Mouse (Mus musculus) regulatory T cell (primary cell): ENCODE measurements at regions not wholly inside any gene's neighbourhood (a gene's known extent, or its start where the extent isn't known, plus 50 kb on each side); places are given as distances from the start of the nearest gene placed in this dataset.

Experiments used
- in situ Hi-C: fragments of 300-600 bp; cut with MboI, MseI; formaldehyde crosslinking; loops from one replicate; pipeline ENCODE4 v1.15.1; 2025; ENCODE audit warnings: high pct_unique_total_duplicates

DNA sequence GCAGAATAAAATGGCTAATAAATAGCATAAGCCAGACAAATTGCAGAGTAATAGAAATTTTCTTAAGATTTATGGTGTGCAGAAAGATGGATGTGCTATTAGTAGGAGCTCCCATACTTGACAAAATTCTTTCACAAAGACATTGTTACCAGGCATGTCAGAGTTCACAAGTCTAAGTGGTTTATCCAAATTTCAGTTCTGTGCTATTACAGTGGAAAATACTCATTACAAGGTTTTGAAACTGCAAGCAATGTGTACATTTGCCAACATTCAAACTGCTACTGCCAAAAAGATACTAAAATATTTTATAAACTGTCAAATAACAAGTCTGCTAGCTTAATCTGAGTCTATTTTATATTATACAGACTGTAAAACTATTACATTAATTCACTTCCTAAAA is 1550.2 kb upstream of the Acvr2a start:
- in situ Hi-C loops, result no loop called here

DNA sequence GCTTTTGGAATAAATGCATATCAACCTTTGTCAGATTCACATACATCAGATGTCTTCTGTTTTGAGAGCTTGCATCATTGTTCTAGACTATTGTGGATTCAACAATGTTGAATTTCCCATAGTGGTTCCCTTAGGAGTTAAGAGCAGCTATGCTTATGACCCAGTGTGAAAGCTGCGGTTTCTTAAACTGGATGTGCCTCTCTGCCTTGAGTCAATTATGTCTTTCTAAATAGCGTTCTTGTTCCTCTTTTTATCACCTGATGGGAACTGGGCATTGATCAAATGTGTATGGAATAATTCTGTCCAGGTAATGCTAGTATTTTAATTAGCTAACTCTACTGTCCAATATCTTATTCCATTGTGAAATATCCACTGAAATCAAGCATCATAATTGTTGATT is 1548.0 kb upstream of the Acvr2a start:
- in situ Hi-C loops, result no loop called here

DNA sequence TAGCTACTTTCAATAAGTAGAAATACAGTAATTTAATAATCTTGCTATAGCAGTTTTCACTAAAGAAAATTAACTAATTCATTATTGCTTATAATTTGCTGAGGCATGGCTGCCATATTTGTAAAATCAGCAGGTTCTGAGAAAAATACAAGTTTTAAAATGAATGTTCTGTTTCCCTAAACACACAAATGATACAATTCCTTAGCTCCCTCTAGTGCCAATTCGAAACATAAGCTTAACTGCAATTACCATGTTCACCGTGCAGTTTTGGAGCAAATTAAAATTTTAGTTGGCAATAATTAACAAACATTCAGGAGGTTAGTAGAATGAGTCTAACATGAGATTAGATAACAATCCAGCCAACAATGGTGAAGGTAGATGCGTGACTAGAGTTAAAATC is 1518.4 kb upstream of the Acvr2a start:
- in situ Hi-C loops, result loop anchor here (25.0 kb wide), 1 partner anchor 667 kb away; no protein-coding TSS in a partner anchor

DNA sequence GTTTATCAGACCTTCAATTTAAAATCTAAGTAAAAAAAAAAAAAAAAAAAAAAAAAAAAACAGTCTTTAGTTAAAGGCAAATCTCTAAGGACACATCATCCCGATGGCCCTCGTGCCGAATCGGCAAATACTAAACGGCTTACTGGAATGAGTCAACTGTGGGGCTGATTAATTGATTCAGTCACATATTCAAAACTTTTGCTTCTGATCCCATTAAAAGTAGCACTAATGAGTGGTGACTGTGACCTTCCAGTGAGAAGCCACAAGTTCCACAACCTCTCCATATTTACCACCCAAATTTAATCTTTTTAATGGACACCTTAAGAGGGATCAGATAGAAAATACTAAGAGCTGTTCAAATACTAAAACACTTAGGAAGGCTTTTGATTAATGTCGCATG is 1511.9 kb upstream of the Acvr2a start:
- in situ Hi-C loops, result no loop called here

DNA sequence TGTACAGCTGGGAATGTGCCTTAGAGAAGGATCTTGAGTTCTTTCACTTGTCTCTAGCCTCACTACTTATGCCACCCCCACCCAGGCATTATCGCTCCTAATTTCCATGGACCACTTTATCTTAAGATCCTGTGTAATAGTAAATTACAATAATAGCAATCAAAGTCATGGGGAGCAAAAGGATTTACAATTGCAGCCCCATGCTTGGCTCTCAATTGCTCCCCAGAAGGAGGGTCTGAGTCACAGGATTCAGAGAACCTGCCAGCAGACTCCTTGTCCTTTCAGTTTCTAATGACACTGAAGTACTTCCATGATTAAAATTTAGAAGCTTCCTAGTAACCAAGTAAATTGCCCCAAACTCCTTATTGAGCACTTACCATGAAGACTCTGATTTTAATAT is 1483.3 kb upstream of the Acvr2a start:
- in situ Hi-C loops, result no loop called here

DNA sequence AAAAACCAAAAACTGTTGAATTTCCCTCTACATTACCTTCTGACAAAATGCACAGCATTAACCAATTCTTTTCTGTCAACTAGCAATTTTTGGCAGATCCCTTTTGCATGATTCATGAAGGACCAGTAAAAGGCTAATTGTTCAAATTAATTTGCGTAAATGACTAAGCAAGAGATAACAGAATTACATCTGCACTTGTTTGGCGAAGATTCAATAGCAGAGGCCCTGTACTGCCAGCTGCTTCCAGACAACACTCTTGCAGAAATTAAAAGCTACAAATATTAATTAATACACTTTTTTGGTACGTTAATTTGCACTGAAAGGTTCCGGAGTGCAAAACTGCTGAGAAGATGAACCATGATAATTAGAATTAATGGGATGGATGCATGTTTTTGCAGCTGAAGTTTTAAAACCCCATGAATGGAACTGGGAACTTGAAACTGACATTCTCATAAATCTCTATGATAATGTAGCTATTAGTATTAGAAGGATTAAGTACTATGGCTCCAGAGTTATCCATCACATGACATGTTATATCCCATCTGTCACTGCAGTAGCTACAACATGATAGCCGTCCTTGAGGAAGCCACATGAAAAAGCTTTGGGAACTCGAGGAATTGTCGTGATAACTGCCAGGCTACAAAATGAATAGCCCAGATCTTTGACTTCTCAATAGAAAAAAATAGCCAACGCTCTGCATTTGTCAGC is 1479.3 kb upstream of the Acvr2a start:
- in situ Hi-C loops, result no loop called here

DNA sequence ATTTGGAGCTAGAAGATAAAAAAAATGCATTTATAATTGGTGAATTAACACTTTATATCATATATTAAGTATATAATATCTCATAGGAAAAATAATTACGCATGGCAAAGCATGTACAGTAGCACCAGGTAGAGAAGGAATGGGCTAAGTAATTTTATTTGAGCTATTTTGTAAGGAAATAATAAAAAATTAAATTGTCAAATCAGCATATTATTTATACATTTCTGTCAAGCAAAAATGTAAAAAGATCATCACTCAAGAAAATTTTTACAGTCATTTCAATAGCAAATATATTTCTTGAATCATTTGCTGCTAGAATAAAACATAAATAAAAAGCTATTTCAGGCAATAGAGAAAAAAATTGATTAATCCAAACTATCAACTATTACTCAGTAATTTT is 1450.4 kb upstream of the Acvr2a start:
- in situ Hi-C loops, result no loop called here

DNA sequence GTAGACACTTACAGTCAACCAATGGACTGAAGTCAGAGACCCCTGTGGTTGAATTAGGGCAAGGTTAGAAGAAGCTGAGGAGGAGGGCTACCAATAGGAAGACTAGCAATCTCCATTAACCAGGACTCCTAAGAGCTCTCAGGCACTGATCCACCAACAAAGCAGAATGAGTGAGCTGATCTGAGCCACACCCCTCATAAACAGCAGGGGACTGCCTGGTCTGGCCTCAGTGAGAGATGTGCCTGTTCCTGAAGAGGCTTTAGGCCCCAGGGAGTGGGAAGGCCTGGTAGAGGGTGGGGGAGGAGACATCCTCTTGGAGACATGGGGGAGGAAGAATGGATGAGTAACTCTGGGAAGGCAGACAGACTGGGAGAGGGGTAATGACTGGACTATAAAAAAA is 1445.6 kb upstream of the Acvr2a start:
- in situ Hi-C loops, result no loop called here
